Mouse (Mus musculus) kidney, postnatal 0 days (tissue): Measurements from ENCODE around the gene Pxn. TPM values are rescaled to one million over a fixed set of nuclear protein-coding genes. Genes with fewer than 3 reads are reported as not detected.

Experiments used
- ATAC-seq: fragments of 200-750 bp; cut with Nextera tagmentation; replicated peaks from 2 replicates; pipeline ENCODE4 v1.8.0; 2017; ENCODE audit warnings: low read depth, moderate number of reproducible peaks, moderate TSS enrichment, moderate library complexity; ENCODE audit not compliant: low FRiP score
- DNase-seq: peaks from one replicate; pipeline ENCODE4 v3.0.0-alpha.2; 2016; ENCODE audit warnings: low spot score
- H3K27ac ChIP-seq: fragments of 300-500 bp; sonication (generic); 2 replicates; pipeline ENCODE4 v1.5.1; 2014; ENCODE audit warnings: mild to moderate bottlenecking
- H3K27me3 ChIP-seq: fragments of 300-500 bp; sonication (generic); 2 replicates; pipeline ENCODE4 v1.6.1; 2014; ENCODE audit warnings: low read length, mixed read lengths; ENCODE audit not compliant: insufficient read depth
- H3K36me3 ChIP-seq: fragments of 300-500 bp; sonication (generic); 2 replicates; pipeline ENCODE4 v1.6.1; 2014; ENCODE audit warnings: low read length, mixed read lengths; ENCODE audit not compliant: insufficient read depth
- H3K4me1 ChIP-seq: fragments of 300-500 bp; sonication (generic); replicated peaks from 2 replicates; pipeline ENCODE4 v1.6.1; 2014; ENCODE audit warnings: antibody characterized with exemption, low read length, mixed read lengths; ENCODE audit not compliant: insufficient read depth
- H3K4me2 ChIP-seq: fragments of 300-500 bp; sonication (generic); 2 replicates; pipeline ENCODE4 v1.6.1; 2014; ENCODE audit warnings: mild to moderate bottlenecking, low read length, moderate library complexity, mixed read lengths
- H3K4me3 ChIP-seq: fragments of 300-500 bp; sonication (generic); replicated peaks from 2 replicates; pipeline ENCODE4 v1.5.1; 2014; ENCODE audit warnings: low read depth, low read length
- H3K9ac ChIP-seq: fragments of 300-500 bp; sonication (generic); 2 replicates; pipeline ENCODE4 v1.6.1; 2014; ENCODE audit warnings: low read depth, low read length
- H3K9me3 ChIP-seq: fragments of 300-500 bp; sonication (generic); replicated peaks from 2 replicates; pipeline ENCODE4 v1.6.1; 2016; ENCODE audit warnings: low read length, inconsistent platforms, mixed read lengths
- CTCF ChIP-seq: IDR thresholded peaks from 2 replicates; pipeline ENCODE4 v1.5.1; 2016; ENCODE audit warnings: antibody characterized with exemption, low read depth, mild to moderate bottlenecking, moderate library complexity
- WGBS: fragments of 180-500 bp; shearing (Covaris S2); extraction: QIAGEN DNeasy Blood & Tissue Kit; methylation state at CpG from one replicate; pipeline ENCODE4 v1.1.7; 2014; 5-methylcytosine and 5-hydroxymethylcytosine counted together
- polyA plus RNA-seq: library from polyadenylated mRNA; unstranded; fragments of >200 nt; fragmentation: Nextera tagmentation; extraction: Ambion mirVana; gene quantifications from 2 replicates; pipeline ENCODE4 v1.2.1, GENCODE M21; 2015

Pxn gene
- polyA plus RNA-seq, 1 experiment from 2014 or later, result 48.3 TPM

GRCm38 (mm10) chr5:115553801-115554420, 47.4 kb downstream of the Pxn start:
- no peak for TF ChIP-seq CTCF
- no peaks in the 10 kb centered on the region for H3K9me3 ChIP-seq
- 81% methylated on average over 33 of the region's 33 CpGs for whole genome bisulfite sequencing
- no peak overlapping the region for H3K27ac ChIP-seq
- no peak overlapping the region for H3K4me3 ChIP-seq
- H3K36me3 ChIP-seq, result peaks cover 39% of the 10 kb centered on the region
- DNase-seq (no peak), ATAC-seq (no peak)
- no peak overlapping the region for H3K9ac ChIP-seq
- no peak overlapping the region for H3K4me2 ChIP-seq
- no peaks in the 10 kb centered on the region for H3K4me1 ChIP-seq
- no peaks in the 10 kb centered on the region for H3K27me3 ChIP-seq

- H3K9ac ChIP-seq, result no peak overlapping the region
- no peak for DNase-seq
- no peak overlapping the region for H3K4me2 ChIP-seq
- no peak for ATAC-seq
- peaks cover 34% of the 10 kb centered on the region for H3K36me3 ChIP-seq
- TF ChIP-seq CTCF, result no peak
- H3K27ac ChIP-seq, result no peak overlapping the region
- no peaks in the 10 kb centered on the region for H3K4me1 ChIP-seq
- H3K27me3 ChIP-seq, result no peaks in the 10 kb centered on the region
- no peaks in the 10 kb centered on the region for H3K9me3 ChIP-seq
- H3K4me3 ChIP-seq, result no peak overlapping the region
- 80% methylated on average over 18 of the region's 18 CpGs for WGBS
Measured at GRCm38 (mm10) chr5:115554536-115555291, 48.2 kb downstream of the Pxn start.

GRCm38 (mm10) chr5:115556217-115556616, 49.7 kb downstream of the Pxn start:
- ATAC-seq (no peak), DNase-seq (peak; percentile 90)
- Histone ChIP-seq H3K36me3 (peaks cover 31% of the 10 kb centered on the region), H3K9me3 (no peaks in the 10 kb centered on the region), H3K4me3 (no peak overlapping the region), H3K4me2 (no peak overlapping the region), H3K27me3 (no peaks in the 10 kb centered on the region), H3K27ac (no peak overlapping the region), H3K9ac (no peak overlapping the region), H3K4me1 (peaks cover 6% of the 10 kb centered on the region; the same call in 1 of the 2 replicates)
- 9% methylated on average over 8 of the region's 8 CpGs for WGBS
- TF ChIP-seq CTCF, result peak; percentile 99

- no peak for TF ChIP-seq CTCF
- Histone ChIP-seq H3K9ac (no peak overlapping the region), H3K36me3 (peaks cover 31% of the 10 kb centered on the region), H3K4me2 (no peak overlapping the region), H3K4me1 (peaks cover 6% of the 10 kb centered on the region; the same call in 1 of the 2 replicates), H3K9me3 (no peaks in the 10 kb centered on the region), H3K4me3 (no peak overlapping the region), H3K27me3 (no peaks in the 10 kb centered on the region), H3K27ac (no peak overlapping the region)
- no peak for DNase-seq
- 89% methylated on average over 14 of the region's 14 CpGs for WGBS
- ATAC-seq, result no peak
Measured at GRCm38 (mm10) chr5:115558182-115558794, 51.8 kb downstream of the Pxn start.

DNA sequence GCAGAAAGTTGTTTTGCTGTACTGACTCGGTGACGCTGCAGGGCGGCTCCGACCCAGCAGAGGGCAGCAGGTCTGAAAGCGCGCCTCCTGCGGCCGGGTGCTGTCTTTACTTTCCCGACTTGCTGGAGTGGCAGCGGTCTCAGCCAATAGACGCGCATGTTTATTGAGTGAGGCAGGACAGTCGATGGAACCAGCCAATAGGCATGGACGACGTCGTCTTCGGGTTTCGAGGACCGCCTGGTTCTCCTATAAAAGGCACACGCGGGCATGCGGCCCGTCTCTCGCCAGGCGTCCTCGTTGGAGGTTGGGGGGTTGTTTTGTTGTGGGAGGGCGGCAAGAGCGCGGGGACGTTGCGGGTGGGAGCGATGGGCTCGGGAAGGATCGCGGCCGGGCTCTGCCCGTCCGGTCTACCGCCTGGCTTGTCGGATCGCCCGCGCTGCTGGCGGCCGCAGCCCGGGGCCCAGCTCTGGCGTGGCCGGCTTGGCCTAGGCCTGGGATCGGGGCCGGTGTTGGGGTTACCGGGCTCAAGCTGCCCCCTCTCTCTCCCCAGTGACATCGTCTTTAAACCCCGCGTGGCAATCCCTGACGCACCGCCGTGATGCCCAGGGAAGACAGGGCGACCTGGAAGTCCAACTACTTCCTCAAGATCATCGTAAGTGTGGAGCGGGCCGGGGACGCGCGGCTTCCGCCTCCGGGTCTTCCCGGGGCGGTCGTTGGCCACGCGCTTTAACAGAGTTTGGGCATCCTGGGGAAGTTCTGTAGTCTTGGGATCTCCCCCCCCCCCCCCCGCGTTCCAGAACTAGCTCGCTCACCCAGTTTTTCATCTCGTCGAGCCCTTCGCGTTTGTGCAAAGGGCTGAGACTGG, 53.0 kb downstream of the Pxn start, which contains the start of gene Rplp0:
Gene Rplp0, plus strand, starts transcription at position 231 of the 865 bp plus-strand sequence.
- no peaks in the 10 kb centered on the region for H3K9me3 ChIP-seq
- peak; percentile 99 for TF ChIP-seq CTCF
- H3K36me3 ChIP-seq, result peaks cover 27% of the 10 kb centered on the region
- H3K4me3 ChIP-seq, result peak within 1 kb of the TSS; percentile 77
- DNase-seq, result peak; percentile 98
- whole genome bisulfite sequencing, result under 1% methylated on average over 76 of the region's 78 CpGs
- peak within 1 kb of the TSS; percentile 88 for H3K27ac ChIP-seq
- H3K9ac ChIP-seq, result peak within 1 kb of the TSS; percentile 94
- peak within 1 kb of the TSS; percentile 77 for H3K4me2 ChIP-seq
- H3K27me3 ChIP-seq, result no peaks in the 10 kb centered on the region
- ATAC-seq, result peak; percentile 97
- peaks cover 6% of the 10 kb centered on the region; the same call in 1 of the 2 replicates for H3K4me1 ChIP-seq
